Mouse (Mus musculus): ENCODE measurements around the gene Fnip1. TPM values are rescaled to one million over a fixed set of nuclear protein-coding genes. Genes with fewer than 3 reads are reported as not detected.
A peak's percentile ranks its signal among the peaks of the same experiment; 100 is the strongest.

Gene Fnip1
- polyA plus RNA-seq, 1 experiment: 9.8 TPM

DNA sequence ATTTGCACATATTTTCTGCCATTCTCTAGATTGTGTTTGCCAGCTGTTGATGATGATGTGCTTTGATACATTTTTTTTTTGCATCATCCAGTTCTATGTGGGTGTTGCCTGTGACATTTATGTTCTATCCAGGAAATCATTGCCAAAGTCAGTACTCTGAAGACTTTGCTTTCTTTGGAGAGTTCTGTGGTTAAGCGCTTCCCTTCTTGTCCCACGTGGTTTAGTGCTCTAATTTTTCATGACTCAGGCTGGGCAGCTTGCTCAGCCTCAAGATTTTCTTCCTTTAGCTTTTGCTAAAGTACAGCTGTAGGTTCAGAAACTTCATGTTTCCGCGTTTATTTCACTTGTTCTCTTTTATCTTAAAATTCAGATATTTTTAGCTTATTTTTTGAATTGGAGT lies 54.6 kb downstream of the Fnip1 start:
- Histone ChIP-seq H3K4me1 (ENCODE audit: control insufficient read depth, insufficient read depth, low read length) (no peaks in the 10 kb centered on the region), H3K27me3 (ENCODE audit: control insufficient read depth, insufficient read depth, low read length) (no peaks in the 10 kb centered on the region), H3K36me3 (ENCODE audit: control insufficient read depth, insufficient read depth, low read length) (no peaks in the 10 kb centered on the region; the same call in 1 of the 2 replicates), H3K27ac (ENCODE audit: control insufficient read depth, insufficient read depth, low read depth, low read length) (no peak overlapping the region), H3K4me3 (ENCODE audit: control insufficient read depth, low read depth, low read length) (no peak overlapping the region)
- TF ChIP-seq POLR2A (IDR thresholded peaks at IDR 0.05; ENCODE audit: control insufficient read depth, low read depth, low read length) (no peak), CTCF (IDR thresholded peaks at IDR 0.05; ENCODE audit: control insufficient read depth, insufficient read depth, insufficient replicate concordance, low read depth, low read length) (no peak)

DNA sequence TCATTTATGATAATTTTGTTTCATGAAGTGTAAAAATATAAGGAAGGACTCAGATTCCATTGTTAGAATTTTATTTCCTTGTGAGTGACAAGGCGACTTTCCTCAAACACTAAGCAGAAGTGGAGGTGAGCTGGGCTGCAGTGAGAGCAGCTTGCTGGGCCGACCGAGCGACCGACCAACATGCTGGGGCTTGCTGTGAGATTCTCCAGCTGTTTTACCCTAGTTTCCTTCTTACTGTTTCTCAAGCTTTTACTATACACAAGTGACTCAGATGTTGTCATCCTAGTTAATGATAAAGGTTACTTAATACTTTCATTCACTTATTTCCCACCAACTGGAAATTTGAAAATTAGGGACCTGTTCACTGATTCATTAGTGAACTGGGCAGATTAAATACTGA lies 61.8 kb downstream of the Fnip1 start:
- Histone ChIP-seq H3K27me3 (ENCODE audit: control insufficient read depth, insufficient read depth, low read length) (no peaks in the 10 kb centered on the region), H3K27ac (ENCODE audit: control insufficient read depth, insufficient read depth, low read depth, low read length) (no peak overlapping the region), H3K36me3 (ENCODE audit: control insufficient read depth, insufficient read depth, low read length) (0 out of 2 replicates have a peak, but pooled peaks cover 2% of the 10 kb centered on the region), H3K4me3 (ENCODE audit: control insufficient read depth, low read depth, low read length) (no peak overlapping the region), H3K4me1 (ENCODE audit: control insufficient read depth, insufficient read depth, low read length) (no peaks in the 10 kb centered on the region)
- TF ChIP-seq CTCF (IDR thresholded peaks at IDR 0.05; ENCODE audit: control insufficient read depth, insufficient read depth, insufficient replicate concordance, low read depth, low read length) (no peak), POLR2A (IDR thresholded peaks at IDR 0.05; ENCODE audit: control insufficient read depth, low read depth, low read length) (no peak)

DNA sequence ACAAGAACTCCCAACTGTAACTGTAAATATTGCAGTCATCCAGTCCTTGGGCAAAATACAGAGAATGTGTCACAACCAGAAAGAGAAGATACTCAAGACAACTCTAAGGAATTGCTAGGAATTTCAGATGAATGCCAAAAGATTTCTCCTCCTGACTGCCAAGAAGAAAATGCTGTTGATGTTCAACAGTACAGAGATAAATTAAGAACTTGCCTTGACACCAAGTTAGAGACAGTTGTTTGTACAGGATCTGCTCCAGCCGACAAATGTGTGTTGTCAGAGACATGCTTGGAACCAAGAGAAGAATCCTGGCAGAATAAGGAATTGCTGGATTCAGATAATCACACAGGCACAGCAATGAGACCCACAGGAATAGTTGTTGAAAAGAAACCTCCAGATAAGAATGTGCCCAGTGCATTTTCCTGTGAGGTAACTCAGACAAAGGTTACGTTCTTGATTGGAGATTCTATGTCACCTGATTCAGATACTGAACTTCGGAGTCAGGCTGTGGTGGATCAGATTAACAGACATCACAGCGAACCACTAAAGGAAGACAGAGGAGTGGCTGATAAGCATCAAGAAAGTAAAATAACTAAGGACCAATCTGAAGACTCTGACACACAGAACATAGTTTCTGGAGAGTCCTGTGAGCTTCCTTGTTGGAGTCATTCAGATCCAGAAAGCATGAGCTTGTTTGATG lies 64.7 kb downstream of the Fnip1 start:
- Histone ChIP-seq H3K36me3 (ENCODE audit: control insufficient read depth, insufficient read depth, low read length) (0 out of 2 replicates have a peak, but pooled peaks cover 2% of the 10 kb centered on the region), H3K4me1 (ENCODE audit: control insufficient read depth, insufficient read depth, low read length) (no peaks in the 10 kb centered on the region), H3K27ac (ENCODE audit: control insufficient read depth, insufficient read depth, low read depth, low read length) (no peak overlapping the region), H3K4me3 (ENCODE audit: control insufficient read depth, low read depth, low read length) (no peak overlapping the region), H3K27me3 (ENCODE audit: control insufficient read depth, insufficient read depth, low read length) (no peaks in the 10 kb centered on the region)
- TF ChIP-seq POLR2A (IDR thresholded peaks at IDR 0.05; ENCODE audit: control insufficient read depth, low read depth, low read length) (no peak), CTCF (IDR thresholded peaks at IDR 0.05; ENCODE audit: control insufficient read depth, insufficient read depth, insufficient replicate concordance, low read depth, low read length) (no peak)

GRCm38 (mm10) chr11:54513584-54513983 lies 75.6 kb downstream of the Fnip1 start:
- no peaks in the 10 kb centered on the region for H3K36me3 ChIP-seq (ENCODE audit: control insufficient read depth, insufficient read depth, low read length)
- no peak overlapping the region for H3K27ac ChIP-seq (ENCODE audit: control insufficient read depth, insufficient read depth, low read depth, low read length)
- no peak overlapping the region for H3K4me3 ChIP-seq (ENCODE audit: control insufficient read depth, low read depth, low read length)
- no peaks in the 10 kb centered on the region for H3K4me1 ChIP-seq (ENCODE audit: control insufficient read depth, insufficient read depth, low read length)
- TF ChIP-seq CTCF (IDR thresholded peaks at IDR 0.05; ENCODE audit: control insufficient read depth, insufficient read depth, insufficient replicate concordance, low read depth, low read length) (no peak), POLR2A (IDR thresholded peaks at IDR 0.05; ENCODE audit: control insufficient read depth, low read depth, low read length) (no peak)
- H3K27me3 ChIP-seq (ENCODE audit: control insufficient read depth, insufficient read depth, low read length): no peaks in the 10 kb centered on the region

DNA sequence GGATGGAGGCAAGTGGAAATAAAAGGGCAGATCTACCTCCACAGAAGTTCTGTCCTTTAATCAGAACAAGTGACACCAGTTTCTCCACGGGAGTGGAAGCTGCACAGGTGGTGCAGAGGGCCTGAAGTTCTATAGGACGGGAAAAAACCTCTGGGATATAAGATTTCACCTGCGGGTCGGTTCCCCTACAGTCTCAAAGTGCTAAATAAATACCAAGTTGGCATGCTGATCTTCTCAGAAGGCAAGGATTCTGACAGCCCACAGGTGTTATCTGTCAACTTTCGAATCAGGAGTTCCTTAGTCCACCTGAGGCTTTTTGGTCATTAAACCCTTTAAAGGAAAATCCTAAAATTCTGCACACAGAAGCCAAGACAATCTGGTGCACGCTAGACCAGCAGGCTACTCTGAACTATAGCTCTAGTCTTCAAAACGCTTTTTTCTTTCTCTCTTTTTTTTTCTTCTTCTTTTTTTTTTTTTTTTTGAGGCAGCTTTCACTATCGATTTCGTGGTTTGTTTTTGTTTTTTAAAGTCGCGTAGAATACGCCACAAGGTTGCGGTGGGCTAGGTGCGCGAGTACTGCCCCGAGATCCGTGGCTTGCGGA lies 84.0 kb downstream of the Fnip1 start:
- no peaks in the 10 kb centered on the region; the same call in 1 of the 2 replicates for H3K36me3 ChIP-seq (ENCODE audit: control insufficient read depth, insufficient read depth, low read length)
- no peaks in the 10 kb centered on the region for H3K27me3 ChIP-seq (ENCODE audit: control insufficient read depth, insufficient read depth, low read length)
- H3K27ac ChIP-seq (ENCODE audit: control insufficient read depth, insufficient read depth, low read depth, low read length): peak overlapping the region; percentile 93
- peak overlapping the region; percentile 100 for H3K4me3 ChIP-seq (ENCODE audit: control insufficient read depth, low read depth, low read length)
- TF ChIP-seq CTCF (IDR thresholded peaks at IDR 0.05; ENCODE audit: control insufficient read depth, insufficient read depth, insufficient replicate concordance, low read depth, low read length) (no peak), POLR2A (IDR thresholded peaks at IDR 0.05; ENCODE audit: control insufficient read depth, low read depth, low read length) (no peak)
- peaks cover 4% of the 10 kb centered on the region; the same call in 1 of the 2 replicates for H3K4me1 ChIP-seq (ENCODE audit: control insufficient read depth, insufficient read depth, low read length)

GRCm38 (mm10) chr11:54522529-54523430 lies 84.8 kb downstream of the Fnip1 start, which contains the start of gene Rapgef6:
Gene Rapgef6, plus strand, starts transcription at chr11:54522847.
- Histone ChIP-seq H3K36me3 (ENCODE audit: control insufficient read depth, insufficient read depth, low read length) (no peaks in the 10 kb centered on the region; the same call in 1 of the 2 replicates), H3K4me3 (ENCODE audit: control insufficient read depth, low read depth, low read length) (peak within 1 kb of the TSS; percentile 100), H3K4me1 (ENCODE audit: control insufficient read depth, insufficient read depth, low read length) (peaks cover 4% of the 10 kb centered on the region; the same call in 1 of the 2 replicates), H3K27ac (ENCODE audit: control insufficient read depth, insufficient read depth, low read depth, low read length) (peak within 1 kb of the TSS; percentile 99), H3K27me3 (ENCODE audit: control insufficient read depth, insufficient read depth, low read length) (no peaks in the 10 kb centered on the region)
- TF ChIP-seq CTCF (IDR thresholded peaks at IDR 0.05; ENCODE audit: control insufficient read depth, insufficient read depth, insufficient replicate concordance, low read depth, low read length): no peak
- peak; percentile 97 for TF ChIP-seq POLR2A (IDR thresholded peaks at IDR 0.05; ENCODE audit: control insufficient read depth, low read depth, low read length)

Data from testis, adult 2 months (tissue).